Mouse (Mus musculus) hindbrain, embryonic 16.5 days (tissue): ENCODE measurements around the gene Stra6l. TPM values are rescaled to one million over a fixed set of nuclear protein-coding genes. Genes with fewer than 3 reads are reported as not detected.

Experiments used
- ATAC-seq: fragments of 200-750 bp; cut with Nextera tagmentation; 2 replicates; pipeline ENCODE4 v1.8.0; 2017; ENCODE audit warnings: moderate TSS enrichment, moderate library complexity
- H3K27ac ChIP-seq: fragments of 300-500 bp; sonication (generic); 2 replicates; pipeline ENCODE4 v1.5.1; 2014; ENCODE audit warnings: low read depth, mild to moderate bottlenecking, control low read depth, low read length, moderate library complexity
- H3K27me3 ChIP-seq: fragments of 300-500 bp; sonication (generic); replicated peaks from 2 replicates; pipeline ENCODE4 v1.6.1; 2014; ENCODE audit warnings: low read length; ENCODE audit not compliant: control insufficient read depth, insufficient read depth
- H3K36me3 ChIP-seq: fragments of 300-500 bp; sonication (generic); 2 replicates; pipeline ENCODE4 v1.6.1; 2014; ENCODE audit warnings: mild to moderate bottlenecking, low read length, moderate library complexity, mixed read lengths; ENCODE audit not compliant: control insufficient read depth, insufficient read depth
- H3K4me1 ChIP-seq: fragments of 300-500 bp; sonication (generic); 2 replicates; pipeline ENCODE4 v1.6.1; 2014; ENCODE audit warnings: low read depth, low read length; ENCODE audit not compliant: control insufficient read depth, insufficient read depth
- H3K4me2 ChIP-seq: fragments of 300-500 bp; sonication (generic); 2 replicates; pipeline ENCODE4 v1.6.1; 2014; ENCODE audit warnings: mild to moderate bottlenecking, low read length, control low read depth, moderate library complexity
- H3K4me3 ChIP-seq: fragments of 300-500 bp; sonication (generic); 2 replicates; pipeline ENCODE4 v1.5.1; 2014; ENCODE audit warnings: mild to moderate bottlenecking, low read length, control low read depth, moderate library complexity
- H3K9ac ChIP-seq: fragments of 300-500 bp; sonication (generic); 2 replicates; pipeline ENCODE4 v1.6.1; 2014; ENCODE audit warnings: low read depth, mild to moderate bottlenecking, control low read depth, low read length, moderate library complexity
- H3K9me3 ChIP-seq: fragments of 300-500 bp; sonication (generic); 2 replicates; pipeline ENCODE4 v1.6.1; 2014; ENCODE audit warnings: mild to moderate bottlenecking, low read length, moderate library complexity; ENCODE audit not compliant: control insufficient read depth
- WGBS: fragments of 180-500 bp; shearing (Covaris S2); extraction: QIAGEN DNeasy Blood & Tissue Kit; methylation state at CpG from one replicate; pipeline ENCODE4 v1.1.7; 2014; 5-methylcytosine and 5-hydroxymethylcytosine counted together
- polyA plus RNA-seq: library from polyadenylated mRNA; unstranded; fragments of >200 nt; fragmentation: Nextera tagmentation; extraction: Ambion mirVana; gene quantifications from 2 replicates; pipeline ENCODE4 v1.2.1, GENCODE M21; 2015

Stra6l gene
- polyA plus RNA-seq, 1 experiment from 2014 or later = 0.36 TPM

- H3K27me3 ChIP-seq = no peaks in the 10 kb centered on the region
- H3K4me2 ChIP-seq = 0 out of 2 replicates have a peak within 1 kb of the TSS, but pooled peaks have one; percentile 22
- H3K9me3 ChIP-seq = no peaks in the 10 kb centered on the region
- H3K27ac ChIP-seq = no peak within 1 kb of the TSS
- peaks cover 5% of the 10 kb centered on the region for H3K4me1 ChIP-seq
- WGBS = 9% methylated on average over 19 of the region's 19 CpGs
- H3K4me3 ChIP-seq = no peak within 1 kb of the TSS
- H3K36me3 ChIP-seq = no peaks in the 10 kb centered on the region
- H3K9ac ChIP-seq = no peak within 1 kb of the TSS
- peak; percentile 50; the same call in 1 of the 2 replicates for ATAC-seq
Observed at GRCm38 (mm10) chr4:45890066-45890761, 41.8 kb downstream of the Stra6l start, which contains the start of gene Ccdc180. Ccdc180 (plus strand) TSS chr4:45890303.

GRCm38 (mm10) chr4:45896425-45897081 lies 48.1 kb downstream of the Stra6l start:
- no peak overlapping the region for H3K4me3 ChIP-seq
- H3K9me3 ChIP-seq = no peaks in the 10 kb centered on the region
- H3K27me3 ChIP-seq = no peaks in the 10 kb centered on the region
- H3K4me2 ChIP-seq = no peak overlapping the region
- no peaks in the 10 kb centered on the region for H3K36me3 ChIP-seq
- H3K4me1 ChIP-seq = no peaks in the 10 kb centered on the region
- no peak for ATAC-seq
- WGBS = 12% methylated on average over 16 of the region's 16 CpGs
- no peak overlapping the region for H3K9ac ChIP-seq
- no peak overlapping the region for H3K27ac ChIP-seq

DNA sequence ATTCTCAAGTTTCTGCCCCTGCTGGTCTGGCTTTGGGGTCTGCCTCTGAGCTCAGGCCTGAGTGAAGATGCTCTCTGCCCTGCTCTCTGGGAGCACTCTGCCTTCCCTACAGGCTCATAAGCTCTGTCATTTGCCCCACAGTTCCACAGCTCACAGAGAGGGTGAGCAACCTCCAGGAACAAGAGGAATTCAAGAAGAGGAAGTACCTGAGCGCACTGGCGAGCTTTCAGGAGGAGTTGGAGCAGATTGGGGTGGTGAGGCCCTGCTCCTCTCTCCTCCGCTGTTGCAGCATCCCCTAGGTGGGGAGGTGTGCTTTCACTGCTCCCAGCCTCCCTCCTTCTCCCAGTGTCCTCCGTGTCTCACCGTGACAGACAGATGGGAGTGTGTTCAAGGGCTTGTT lies 49.9 kb downstream of the Stra6l start:
- Histone ChIP-seq H3K4me1 (no peaks in the 10 kb centered on the region), H3K4me3 (no peak overlapping the region), H3K9me3 (no peaks in the 10 kb centered on the region), H3K9ac (no peak overlapping the region), H3K27me3 (no peaks in the 10 kb centered on the region), H3K27ac (no peak overlapping the region), H3K4me2 (no peak overlapping the region), H3K36me3 (no peaks in the 10 kb centered on the region)
- ATAC-seq = no peak
- 60% methylated on average over 5 of the region's 5 CpGs for WGBS

GRCm38 (mm10) chr4:45909256-45909655 lies 60.8 kb downstream of the Stra6l start:
- no peaks in the 10 kb centered on the region for H3K36me3 ChIP-seq
- H3K27me3 ChIP-seq = no peaks in the 10 kb centered on the region
- H3K4me3 ChIP-seq = no peak overlapping the region
- no peak overlapping the region for H3K4me2 ChIP-seq
- no peaks in the 10 kb centered on the region for H3K4me1 ChIP-seq
- no peak overlapping the region for H3K27ac ChIP-seq
- H3K9me3 ChIP-seq = no peaks in the 10 kb centered on the region
- ATAC-seq = no peak
- H3K9ac ChIP-seq = no peak overlapping the region
- 90% methylated on average over 13 of the region's 13 CpGs for WGBS

DNA sequence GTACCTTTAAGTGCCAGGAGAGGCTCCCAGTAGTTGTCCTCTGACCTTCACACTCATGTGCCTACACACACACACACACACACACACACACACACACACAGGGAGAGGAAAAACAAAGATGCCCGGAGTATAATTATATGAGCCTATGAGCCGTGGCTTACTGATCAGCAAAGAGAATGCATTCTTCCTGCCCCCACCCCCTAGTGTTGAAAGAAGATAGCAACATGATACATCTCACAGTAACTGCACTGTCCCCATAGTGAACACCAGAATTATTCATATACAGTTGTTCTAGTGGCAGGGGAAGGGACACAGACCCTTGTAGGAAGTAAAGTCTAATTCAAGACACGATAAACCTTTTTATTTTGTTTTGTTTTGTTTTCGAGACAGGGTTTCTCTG lies 61.5 kb downstream of the Stra6l start:
- no peaks in the 10 kb centered on the region for H3K27me3 ChIP-seq
- H3K9ac ChIP-seq = no peak overlapping the region
- no peaks in the 10 kb centered on the region for H3K4me1 ChIP-seq
- ATAC-seq = no peak
- no peaks in the 10 kb centered on the region for H3K9me3 ChIP-seq
- H3K4me3 ChIP-seq = no peak overlapping the region
- no peak overlapping the region for H3K4me2 ChIP-seq
- 71% methylated on average over 4 of the region's 4 CpGs for WGBS
- no peak overlapping the region for H3K27ac ChIP-seq
- H3K36me3 ChIP-seq = no peaks in the 10 kb centered on the region

DNA sequence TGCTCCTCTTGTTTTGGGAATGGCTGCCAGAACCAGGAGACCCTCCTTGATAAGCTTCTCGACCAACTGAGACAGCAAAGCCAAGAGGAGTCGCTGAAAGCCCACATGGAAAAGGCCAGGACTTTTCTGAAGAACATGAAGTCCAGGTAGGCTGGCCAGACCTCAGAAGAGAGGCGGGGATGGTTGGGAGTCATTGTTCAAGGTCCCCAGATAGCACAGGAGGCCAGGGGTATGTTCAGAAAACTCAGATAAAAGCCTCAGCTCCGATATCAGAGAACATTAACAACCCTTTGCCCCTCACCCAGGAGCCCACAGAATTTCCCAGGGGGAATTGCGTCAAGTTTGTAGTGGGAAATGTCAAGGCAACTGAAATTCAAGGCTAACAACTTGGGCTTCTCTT lies 62.8 kb downstream of the Stra6l start:
- 82% methylated on average over 5 of the region's 5 CpGs for WGBS
- no peak for ATAC-seq
- H3K4me1 ChIP-seq = no peaks in the 10 kb centered on the region
- no peak overlapping the region for H3K9ac ChIP-seq
- no peak overlapping the region for H3K4me3 ChIP-seq
- H3K4me2 ChIP-seq = no peak overlapping the region
- no peaks in the 10 kb centered on the region for H3K9me3 ChIP-seq
- H3K27me3 ChIP-seq = no peaks in the 10 kb centered on the region
- H3K36me3 ChIP-seq = no peaks in the 10 kb centered on the region
- no peak overlapping the region for H3K27ac ChIP-seq

- Histone ChIP-seq H3K36me3 (no peaks in the 10 kb centered on the region), H3K4me2 (no peak overlapping the region), H3K27me3 (no peaks in the 10 kb centered on the region), H3K4me1 (no peaks in the 10 kb centered on the region), H3K4me3 (no peak overlapping the region), H3K9ac (no peak overlapping the region), H3K9me3 (no peaks in the 10 kb centered on the region), H3K27ac (no peak overlapping the region)
- 90% methylated on average over 4 of the region's 4 CpGs for WGBS
- ATAC-seq = no peak
Observed at GRCm38 (mm10) chr4:45911876-45912275, 63.4 kb downstream of the Stra6l start.

DNA sequence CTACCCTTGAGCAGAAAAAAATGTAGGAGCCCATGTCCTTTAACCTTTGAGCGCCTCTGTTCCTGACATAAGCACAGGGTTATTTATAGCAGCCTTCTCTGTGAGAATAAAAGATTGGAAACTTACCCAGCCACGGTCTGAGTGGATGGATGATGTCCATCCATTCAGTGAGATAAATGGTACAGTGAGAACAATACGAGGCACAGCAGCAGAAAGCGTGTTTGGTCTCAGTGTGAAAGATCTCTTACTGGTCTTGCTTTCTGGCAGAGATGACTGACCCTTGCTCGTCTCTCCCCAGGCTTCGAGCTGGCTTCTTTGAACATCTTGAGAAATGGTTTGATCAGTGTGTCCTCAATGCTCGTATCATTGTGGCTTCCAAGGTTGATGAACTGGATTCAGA lies 68.6 kb downstream of the Stra6l start:
- WGBS = 45% methylated on average over 7 of the region's 7 CpGs

GRCm38 (mm10) chr4:45921663-45922435 lies 73.4 kb downstream of the Stra6l start:
- H3K4me1 ChIP-seq = no peaks in the 10 kb centered on the region
- H3K4me2 ChIP-seq = no peak overlapping the region
- H3K27me3 ChIP-seq = no peaks in the 10 kb centered on the region
- H3K9me3 ChIP-seq = no peaks in the 10 kb centered on the region
- no peak overlapping the region for H3K4me3 ChIP-seq
- no peak for ATAC-seq
- WGBS = 90% methylated on average over 10 of the region's 10 CpGs
- H3K27ac ChIP-seq = no peak overlapping the region
- H3K36me3 ChIP-seq = no peaks in the 10 kb centered on the region
- no peak overlapping the region for H3K9ac ChIP-seq

More for the DNA sequence above, 68.6 kb downstream of the Stra6l start:
- no peaks in the 10 kb centered on the region for H3K27me3 ChIP-seq
- no peak overlapping the region for H3K4me3 ChIP-seq
- H3K36me3 ChIP-seq = no peaks in the 10 kb centered on the region
- H3K4me1 ChIP-seq = no peaks in the 10 kb centered on the region
- ATAC-seq = no peak
- no peak overlapping the region for H3K9ac ChIP-seq
- no peak overlapping the region for H3K4me2 ChIP-seq
- H3K27ac ChIP-seq = no peak overlapping the region
- no peaks in the 10 kb centered on the region for H3K9me3 ChIP-seq
